Mouse (Mus musculus) embryo, embryonic 10.5 days (tissue): ENCODE measurements around the gene Ebi3.

Source experiments
- DNase-seq: peaks from one replicate; pipeline ENCODE4 v3.0.0-alpha.2; 2015; ENCODE audit warnings: low spot score

Ebi3 gene

DNA sequence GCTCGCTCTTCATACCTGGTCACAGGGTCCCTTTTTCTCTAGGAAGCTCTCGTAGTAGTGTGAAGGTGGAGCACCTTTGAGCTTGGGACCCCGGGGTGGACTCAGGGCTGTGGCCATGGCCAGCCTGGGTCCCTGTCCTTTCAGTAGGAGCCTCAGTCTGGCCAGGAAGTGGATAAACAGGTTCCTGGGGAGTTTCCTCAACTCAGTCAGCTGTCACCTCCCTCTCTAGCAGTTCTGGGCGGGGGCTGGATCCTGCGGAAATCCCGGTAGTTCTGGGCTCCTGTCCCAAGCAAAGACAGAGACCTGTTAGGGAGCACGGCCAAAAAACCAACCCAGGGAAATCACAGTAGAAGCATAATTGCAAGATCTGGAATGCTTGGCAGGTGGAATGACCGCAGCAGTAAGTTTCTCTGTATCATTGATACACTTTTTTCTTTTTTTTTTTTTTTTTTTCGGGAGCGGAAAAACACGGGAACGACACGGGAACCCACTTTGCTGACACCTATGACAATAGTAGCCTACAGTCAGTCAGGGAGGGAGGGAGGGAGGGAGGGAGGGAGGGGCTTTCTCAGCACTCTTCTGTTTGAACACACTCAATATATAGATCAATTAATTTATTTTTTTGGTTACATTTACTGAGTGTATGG, 53.1 kb downstream of the Ebi3 start, which contains the start of the genes Stap2 and Mpnd:
Stap2 (minus strand) TSS at position 170 of the 647 bp plus-strand sequence.
Mpnd (plus strand) TSS at position 297 of the 647 bp plus-strand sequence.
- peak; percentile 76 for DNase-seq
